Mouse (Mus musculus): Measurements from ENCODE around the gene Gm20388. TPM values are rescaled to one million over a fixed set of nuclear protein-coding genes. Genes with fewer than 3 reads are reported as not detected.

Gene Gm20388
- total and polyA plus RNA-seq, 2 experiments from 2014 or later: 17.3 TPM; not detected in 1

GRCm38 (mm10) chr8:120479691-120480090, 569.0 kb downstream of the Gm20388 start:
- Histone ChIP-seq H3K9ac (replicated peaks; ENCODE audit: low read depth, low read length) (no peak overlapping the region), H3K4me1 (ENCODE audit: control insufficient read depth, insufficient read depth) (peaks cover 17% of the 10 kb centered on the region), H3K4me2 (ENCODE audit: low read depth, low read length) (no peak overlapping the region), H3K27me3 (ENCODE audit: control insufficient read depth, insufficient read depth, low read length) (no peaks in the 10 kb centered on the region), H3K4me3 (ENCODE audit: low read depth, low read length) (no peak overlapping the region), H3K27ac (ENCODE audit: low read depth) (no peak overlapping the region), H3K36me3 (replicated peaks; ENCODE audit: control insufficient read depth, insufficient read depth, low read length) (no peaks in the 10 kb centered on the region), H3K9me3 (replicated peaks; ENCODE audit: control insufficient read depth, low read length) (no peaks in the 10 kb centered on the region)
- no peak for TF ChIP-seq EP300 (IDR thresholded peaks at IDR 0.05; ENCODE audit: low read depth)
- no peak for TF ChIP-seq CTCF (IDR thresholded peaks at IDR 0.05; ENCODE audit: low read depth)
- ATAC-seq (ENCODE audit: insufficient read depth, low read depth) (no peak), DNase-seq (ENCODE audit: low spot score) (no peak)
- 83% methylated on average over 4 of the region's 4 CpGs for WGBS

- TF ChIP-seq CTCF (IDR thresholded peaks at IDR 0.05; ENCODE audit: low read depth) (no peak), EP300 (IDR thresholded peaks at IDR 0.05; ENCODE audit: low read depth) (no peak)
- WGBS: 74% methylated on average over 9 of the region's 9 CpGs
- H3K27ac ChIP-seq (ENCODE audit: low read depth): no peak overlapping the region
- no peaks in the 10 kb centered on the region for H3K36me3 ChIP-seq (replicated peaks; ENCODE audit: control insufficient read depth, insufficient read depth, low read length)
- H3K4me3 ChIP-seq (ENCODE audit: low read depth, low read length): no peak overlapping the region
- ATAC-seq (ENCODE audit: insufficient read depth, low read depth): no peak
- DNase-seq (ENCODE audit: low spot score): no peak
- H3K9ac ChIP-seq (replicated peaks; ENCODE audit: low read depth, low read length): no peak overlapping the region
- no peaks in the 10 kb centered on the region for H3K9me3 ChIP-seq (replicated peaks; ENCODE audit: control insufficient read depth, low read length)
- H3K27me3 ChIP-seq (ENCODE audit: control insufficient read depth, insufficient read depth, low read length): no peaks in the 10 kb centered on the region
- peaks cover 29% of the 10 kb centered on the region for H3K4me1 ChIP-seq (ENCODE audit: control insufficient read depth, insufficient read depth)
- no peak overlapping the region for H3K4me2 ChIP-seq (ENCODE audit: low read depth, low read length)
Measured at GRCm38 (mm10) chr8:120482015-120482689, 571.5 kb downstream of the Gm20388 start.

GRCm38 (mm10) chr8:120484460-120484859, 573.8 kb downstream of the Gm20388 start:
- H3K27me3 ChIP-seq (ENCODE audit: control insufficient read depth, insufficient read depth, low read length): no peaks in the 10 kb centered on the region
- 36% methylated on average over 6 of the region's 6 CpGs for WGBS
- TF ChIP-seq CTCF (IDR thresholded peaks at IDR 0.05; ENCODE audit: low read depth): no peak
- no peak overlapping the region for H3K4me2 ChIP-seq (ENCODE audit: low read depth, low read length)
- H3K36me3 ChIP-seq (replicated peaks; ENCODE audit: control insufficient read depth, insufficient read depth, low read length): no peaks in the 10 kb centered on the region
- H3K9me3 ChIP-seq (replicated peaks; ENCODE audit: control insufficient read depth, low read length): no peaks in the 10 kb centered on the region
- H3K4me1 ChIP-seq (ENCODE audit: control insufficient read depth, insufficient read depth): peaks cover 29% of the 10 kb centered on the region
- H3K27ac ChIP-seq (ENCODE audit: low read depth): peak overlapping the region; percentile 46
- ATAC-seq (ENCODE audit: insufficient read depth, low read depth) (peak; percentile 29; the same call in 1 of the 2 replicates), DNase-seq (ENCODE audit: low spot score) (no peak)
- no peak overlapping the region for H3K9ac ChIP-seq (replicated peaks; ENCODE audit: low read depth, low read length)
- no peak overlapping the region for H3K4me3 ChIP-seq (ENCODE audit: low read depth, low read length)

- Histone ChIP-seq H3K9me3 (replicated peaks; ENCODE audit: control insufficient read depth, low read length) (no peaks in the 10 kb centered on the region), H3K4me1 (ENCODE audit: control insufficient read depth, insufficient read depth) (peaks cover 35% of the 10 kb centered on the region), H3K4me2 (ENCODE audit: low read depth, low read length) (no peak overlapping the region), H3K27me3 (ENCODE audit: control insufficient read depth, insufficient read depth, low read length) (no peaks in the 10 kb centered on the region), H3K27ac (ENCODE audit: low read depth) (peak overlapping the region; percentile 46), H3K4me3 (ENCODE audit: low read depth, low read length) (no peak overlapping the region), H3K36me3 (replicated peaks; ENCODE audit: control insufficient read depth, insufficient read depth, low read length) (no peaks in the 10 kb centered on the region), H3K9ac (replicated peaks; ENCODE audit: low read depth, low read length) (no peak overlapping the region)
- no peak for TF ChIP-seq CTCF (IDR thresholded peaks at IDR 0.05; ENCODE audit: low read depth)
- no peak for TF ChIP-seq EP300 (IDR thresholded peaks at IDR 0.05; ENCODE audit: low read depth)
- DNase-seq (ENCODE audit: low spot score): no peak
- WGBS: 63% methylated on average over 6 of the region's 6 CpGs
- ATAC-seq (ENCODE audit: insufficient read depth, low read depth): no peak
Measured at GRCm38 (mm10) chr8:120485116-120485515, 574.5 kb downstream of the Gm20388 start.

- H3K9ac ChIP-seq (replicated peaks; ENCODE audit: low read depth, low read length): no peak overlapping the region
- DNase-seq (ENCODE audit: low spot score) (no peak), ATAC-seq (ENCODE audit: insufficient read depth, low read depth) (no peak)
- peaks cover 38% of the 10 kb centered on the region for H3K4me1 ChIP-seq (ENCODE audit: control insufficient read depth, insufficient read depth)
- H3K27me3 ChIP-seq (ENCODE audit: control insufficient read depth, insufficient read depth, low read length): no peaks in the 10 kb centered on the region
- H3K36me3 ChIP-seq (replicated peaks; ENCODE audit: control insufficient read depth, insufficient read depth, low read length): no peaks in the 10 kb centered on the region
- H3K27ac ChIP-seq (ENCODE audit: low read depth): no peak overlapping the region
- no peak overlapping the region; the same call in 1 of the 2 replicates for H3K4me2 ChIP-seq (ENCODE audit: low read depth, low read length)
- TF ChIP-seq EP300 (IDR thresholded peaks at IDR 0.05; ENCODE audit: low read depth) (no peak), CTCF (IDR thresholded peaks at IDR 0.05; ENCODE audit: low read depth) (no peak)
- H3K4me3 ChIP-seq (ENCODE audit: low read depth, low read length): no peak overlapping the region
- H3K9me3 ChIP-seq (replicated peaks; ENCODE audit: control insufficient read depth, low read length): no peaks in the 10 kb centered on the region
- 65% methylated on average over 21 of the region's 21 CpGs for WGBS
Measured at GRCm38 (mm10) chr8:120485551-120486476, 575.2 kb downstream of the Gm20388 start.
